Mouse (Mus musculus): ENCODE data around the gene Itga9.

DNA sequence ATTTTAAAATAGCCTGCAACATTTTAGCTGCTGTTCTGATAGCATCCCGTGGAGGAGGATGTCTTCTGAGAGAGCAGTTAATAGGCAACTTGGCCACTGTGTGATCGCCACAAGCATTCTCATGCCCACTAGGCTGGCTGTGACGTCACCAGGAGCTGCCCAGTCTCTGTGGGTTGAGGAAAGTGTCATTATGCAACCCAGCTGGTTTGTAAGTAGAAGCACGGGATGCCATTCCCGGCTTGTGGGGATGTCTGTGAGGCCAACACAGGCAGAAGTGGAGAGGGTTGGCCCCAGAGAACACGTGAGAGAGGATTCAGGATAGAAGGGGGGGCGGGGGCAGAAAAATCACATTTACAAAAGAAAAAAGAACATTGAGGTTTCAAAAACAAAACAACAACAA, 156.3 kb downstream of the Itga9 start:
- TF ChIP-seq CTCF (IDR thresholded peaks at IDR 0.05; ENCODE audit: control insufficient read depth, insufficient read depth, insufficient read length) (no peak), USF1 (IDR thresholded peaks at IDR 0.05; ENCODE audit: low read depth) (no peak)
